Mouse (Mus musculus) induced T-regulatory cell, adult 2 months (primary cell): ENCODE data around the gene Sel1l2.

ENCODE experiments used
- DNase-seq: peaks from one replicate; pipeline ENCODE4 v3.0.0-alpha.2; 2012; ENCODE audit warnings: low read depth

Sel1l2 gene

DNA sequence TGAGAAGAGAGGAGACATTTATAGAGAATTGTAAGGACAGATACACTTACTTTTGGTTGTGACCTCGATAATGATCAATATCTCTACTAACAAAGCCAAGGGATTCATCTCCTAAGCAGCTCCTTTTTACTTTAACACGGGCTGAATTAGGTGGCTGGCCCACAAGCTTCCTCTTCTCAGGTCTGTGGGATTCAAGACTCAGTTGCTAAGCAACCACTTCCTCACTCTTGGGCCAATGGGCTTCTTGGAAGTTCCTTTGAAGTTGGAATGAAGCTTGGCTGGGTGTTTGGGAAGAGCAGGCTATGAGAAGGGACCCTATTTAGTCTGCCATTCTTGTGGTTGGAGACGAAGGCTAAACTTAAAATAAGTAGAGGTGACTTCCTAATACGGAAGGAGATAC, at the start of gene Sel1l2:
Sel1l2 (minus strand) TSS at position 182 of the 400 bp plus-strand sequence.
- DNase-seq, result no peak

DNA sequence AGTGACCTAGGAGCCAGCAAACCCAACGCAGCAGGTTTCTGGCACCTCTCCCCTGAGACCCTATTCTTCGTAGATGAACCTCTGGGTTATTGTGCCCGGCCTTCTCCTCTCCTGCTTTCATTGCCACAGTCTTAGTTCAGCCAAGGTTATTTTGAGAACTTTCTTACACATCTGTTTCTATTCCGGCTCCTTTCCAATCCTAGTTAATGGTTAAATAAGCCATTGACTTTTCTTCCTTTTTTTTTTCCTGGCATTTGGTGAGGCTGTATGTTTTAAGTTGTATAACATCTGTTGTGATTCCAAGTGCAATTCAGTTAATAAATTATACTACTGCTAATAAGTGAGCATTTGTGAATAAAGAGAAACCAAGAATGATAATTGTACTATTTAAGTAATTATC, 49.6 kb upstream of the Sel1l2 start:
- no peak for DNase-seq

DNA sequence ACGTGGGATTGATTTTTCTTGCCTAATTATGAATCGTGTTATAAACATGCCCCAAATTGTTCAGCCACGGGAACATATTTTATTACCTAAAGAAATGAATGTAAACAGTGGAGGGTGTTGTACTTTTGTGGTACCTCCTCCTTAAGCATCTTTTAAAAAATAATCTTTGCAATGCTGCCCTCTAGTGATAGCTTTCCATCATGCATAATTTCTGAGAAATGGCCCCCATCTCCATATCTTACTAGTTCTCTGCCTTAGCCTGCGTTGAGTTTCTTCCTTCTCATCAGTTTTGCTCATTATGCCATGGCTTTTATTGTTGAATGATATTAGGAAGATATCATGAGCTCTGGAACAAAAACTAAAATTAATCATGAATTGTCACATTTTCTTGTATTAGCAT, 37.8 kb upstream of the Sel1l2 start:
- peak; percentile 52 for DNase-seq

DNA sequence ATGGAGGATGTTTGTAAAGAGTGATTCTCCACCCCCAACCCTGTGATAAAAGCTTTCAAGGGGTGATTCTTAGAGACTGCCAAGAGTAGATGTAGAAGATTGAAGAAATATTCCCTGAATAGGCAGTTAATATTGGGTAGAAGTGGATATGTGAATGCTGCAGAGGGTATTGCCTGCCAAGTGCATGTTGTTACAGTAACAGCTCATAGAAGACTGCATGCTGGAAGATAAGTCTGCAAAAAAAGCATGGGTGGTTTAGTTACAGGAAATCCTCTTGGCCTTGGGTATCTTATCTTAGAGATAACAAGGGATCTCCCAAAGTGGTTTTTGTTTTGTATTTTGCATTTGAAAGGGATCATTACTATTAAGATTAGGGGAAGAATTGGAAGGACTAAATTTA, 36.3 kb upstream of the Sel1l2 start:
- DNase-seq, result no peak

DNA sequence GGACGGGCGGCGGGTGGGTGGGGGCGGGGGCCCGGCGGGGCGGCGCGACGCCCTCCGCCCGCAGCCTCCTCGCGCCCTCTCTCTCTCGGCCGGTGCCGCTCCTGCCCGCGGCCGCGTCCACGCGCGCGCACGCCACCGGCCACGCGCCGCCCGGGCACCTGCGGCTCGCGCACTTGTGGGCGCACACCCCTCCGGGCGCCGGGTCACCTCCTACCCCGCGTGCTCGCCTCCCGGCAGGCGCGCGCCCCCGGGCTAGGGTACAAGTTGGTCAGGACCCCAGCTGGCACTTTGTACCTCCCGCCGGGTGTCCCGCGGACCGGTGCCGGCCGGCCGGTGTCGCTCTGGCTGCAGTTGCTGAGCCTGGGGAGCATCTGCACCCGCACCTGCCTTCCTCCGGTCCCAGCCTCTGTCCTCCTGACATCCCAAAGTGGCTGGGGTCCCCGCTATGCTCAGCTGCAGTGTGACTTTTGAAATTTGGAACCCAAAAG, 6.3 kb upstream of the Sel1l2 start:
- DNase-seq, result peak; percentile 11

DNA sequence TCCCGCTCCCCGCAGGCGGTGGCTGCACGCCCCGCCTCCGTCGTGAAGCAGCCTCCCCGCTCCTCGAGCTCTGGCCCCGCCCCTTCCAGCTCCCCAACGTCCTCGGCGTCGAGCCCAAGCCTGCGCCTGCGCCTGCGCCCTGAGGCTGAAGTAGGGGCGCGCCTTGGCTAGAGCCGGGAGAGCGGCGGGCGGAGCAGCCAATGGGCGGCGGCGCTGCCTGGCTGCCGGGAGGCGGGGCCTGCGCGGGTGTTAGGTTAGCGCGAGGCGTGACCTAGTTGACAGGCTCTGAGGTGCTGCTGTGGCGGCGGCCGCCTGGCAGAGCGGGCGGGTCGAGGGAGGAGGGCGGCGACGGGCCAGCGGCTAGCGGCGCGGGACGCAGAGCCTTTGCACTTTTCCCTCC, 5.7 kb upstream of the Sel1l2 start, which contains the start of gene Macrod2:
Macrod2 (plus strand) TSS at position 131 of the 400 bp plus-strand sequence.
- peak; percentile 86 for DNase-seq

DNA sequence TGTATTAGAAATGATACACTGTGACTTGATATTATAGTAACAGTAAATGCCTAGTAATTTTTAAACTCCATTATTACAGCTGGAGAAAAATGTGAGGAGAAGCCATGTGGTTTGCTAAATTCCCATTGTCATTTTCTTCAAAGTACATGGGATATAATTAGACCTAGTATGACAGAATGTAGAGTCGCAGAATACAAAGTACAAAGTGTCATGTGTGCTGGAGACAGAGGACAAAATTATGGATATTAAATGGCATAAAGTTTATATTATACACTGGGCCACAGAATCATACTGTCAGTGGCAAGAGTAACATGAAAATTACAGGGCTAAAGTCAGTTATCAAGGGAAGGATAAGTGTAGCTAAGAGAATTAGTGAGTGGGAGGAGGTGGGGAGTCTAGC, 24.7 kb downstream of the Sel1l2 start:
- DNase-seq, result no peak

DNA sequence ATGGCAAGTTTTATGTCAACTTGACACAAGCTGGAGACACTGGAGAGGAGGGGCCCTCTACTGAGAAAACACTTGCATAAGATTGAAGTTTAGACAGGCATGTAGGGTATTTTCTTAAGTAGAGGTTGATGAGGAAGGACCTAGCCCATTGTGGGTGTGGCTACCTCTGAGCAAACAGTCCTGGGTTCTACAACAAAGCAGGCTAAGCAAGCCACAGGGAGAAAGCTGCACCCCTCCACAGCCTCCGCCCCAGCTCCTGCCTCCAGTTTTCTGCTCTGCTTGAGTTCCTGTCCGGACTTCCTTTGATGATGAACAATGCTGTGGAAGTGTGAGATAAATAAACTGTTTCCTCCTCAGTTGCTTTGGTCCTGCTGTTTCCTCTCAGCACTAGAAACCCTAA, 29.6 kb downstream of the Sel1l2 start:
- no peak for DNase-seq

DNA sequence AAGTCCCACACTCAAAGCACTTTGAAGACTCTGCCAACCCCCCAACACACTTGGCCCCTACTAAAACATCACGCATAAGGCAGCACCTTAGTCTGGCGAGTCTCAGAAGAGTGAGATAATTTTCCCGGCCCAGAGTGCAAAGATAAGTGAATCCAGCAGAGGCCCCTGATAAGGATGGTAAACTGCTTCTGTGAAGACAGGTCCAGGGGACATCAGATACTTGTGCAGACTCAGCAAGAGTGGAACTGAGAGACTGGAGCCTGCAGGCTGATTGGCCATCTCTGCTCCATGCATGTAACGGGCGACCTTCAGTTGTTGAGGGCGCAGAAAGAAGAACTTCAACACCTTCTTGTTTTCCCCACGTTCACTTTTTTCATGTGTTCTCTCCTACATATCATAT, 47.1 kb downstream of the Sel1l2 start:
- DNase-seq, result no peak

DNA sequence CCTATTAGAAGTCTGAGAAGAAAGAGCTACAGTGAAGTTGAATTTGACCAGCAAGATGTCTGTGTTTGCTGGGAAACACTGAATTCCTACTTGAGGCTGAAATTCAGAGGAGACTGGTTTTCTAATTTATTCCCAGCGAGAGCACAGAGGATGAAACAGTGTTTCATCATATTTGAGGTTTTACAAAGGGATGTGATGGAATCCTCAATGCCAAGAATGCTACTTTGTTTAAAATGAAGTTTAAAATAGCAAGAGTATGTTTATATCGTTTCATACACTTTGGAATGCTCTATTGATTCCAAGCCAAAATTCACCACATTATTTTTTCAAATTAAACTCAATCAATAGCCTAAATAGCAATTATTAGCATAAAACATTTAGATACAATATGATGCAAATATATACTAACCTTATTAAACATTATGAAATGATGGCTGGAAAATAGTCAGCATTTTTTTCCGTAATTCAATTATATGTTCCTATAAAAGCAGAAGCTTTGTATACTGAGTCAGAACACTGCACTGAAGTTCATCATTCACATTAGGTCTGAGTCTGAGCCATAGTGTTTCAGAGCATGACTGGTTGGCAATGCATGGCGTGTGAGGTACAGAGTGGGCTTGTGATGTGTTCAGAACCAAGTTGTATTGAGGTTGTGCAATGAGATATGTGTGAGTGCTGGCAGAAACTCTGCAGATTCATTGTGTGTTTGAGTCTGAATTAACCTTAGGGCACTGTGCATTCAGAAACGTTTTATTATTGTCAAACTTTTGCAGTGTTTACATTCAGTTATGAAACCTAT, 58.8 kb downstream of the Sel1l2 start:
- DNase-seq, result no peak

DNA sequence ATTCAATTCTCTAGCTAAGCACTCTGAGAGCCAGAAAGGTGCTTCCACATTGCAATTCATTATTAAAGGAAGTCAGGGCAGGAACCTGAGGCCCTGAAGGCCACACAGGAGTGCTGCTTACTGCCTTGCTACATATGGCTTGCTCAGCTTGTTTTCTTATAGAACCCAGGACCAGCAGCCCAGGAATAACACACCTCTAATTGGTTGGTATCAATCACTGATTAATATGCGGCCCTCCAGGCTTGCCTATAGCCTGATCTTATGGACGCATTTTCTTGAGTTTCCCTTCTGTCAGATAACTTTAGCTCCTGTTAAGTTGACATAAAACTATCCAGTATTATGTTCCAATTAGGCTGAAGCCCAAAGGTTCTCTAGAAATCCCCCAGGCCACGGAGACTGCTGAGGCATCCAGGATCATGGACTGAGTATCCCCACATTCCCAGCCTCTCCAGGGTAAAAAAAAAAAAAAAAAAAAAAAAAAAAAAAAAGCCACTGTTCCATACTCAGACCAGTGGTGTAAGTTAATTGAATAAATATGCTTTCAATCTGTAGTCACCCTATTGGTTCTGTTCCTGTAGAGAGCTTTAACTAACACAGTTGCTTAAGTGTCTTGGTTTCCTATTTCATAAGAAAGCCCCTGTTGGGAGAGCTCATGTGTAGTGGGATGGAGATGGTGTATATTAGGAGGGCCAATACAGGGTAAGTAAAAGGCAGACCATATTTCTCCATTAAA, 86.4 kb downstream of the Sel1l2 start:
- DNase-seq, result no peak

DNA sequence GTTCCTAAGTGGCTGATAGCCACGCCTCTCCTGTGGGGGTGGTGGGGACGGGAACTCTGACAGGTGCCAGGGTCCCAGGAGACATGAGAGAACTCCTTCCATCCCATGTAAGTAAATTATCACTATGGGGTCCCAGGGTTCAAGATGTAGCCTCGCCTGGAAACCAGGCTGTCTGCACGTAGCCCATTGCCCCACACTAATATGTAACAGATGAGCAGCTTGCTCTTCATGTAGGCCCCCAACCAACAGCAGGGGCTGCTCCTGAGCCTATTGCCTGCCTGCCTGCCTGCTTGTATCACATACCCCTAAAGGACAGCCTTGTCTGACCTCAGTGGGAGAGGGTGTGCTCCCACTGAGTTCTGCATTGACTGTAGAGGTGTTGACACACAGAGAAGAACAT, 92.4 kb downstream of the Sel1l2 start:
- no peak for DNase-seq

DNA sequence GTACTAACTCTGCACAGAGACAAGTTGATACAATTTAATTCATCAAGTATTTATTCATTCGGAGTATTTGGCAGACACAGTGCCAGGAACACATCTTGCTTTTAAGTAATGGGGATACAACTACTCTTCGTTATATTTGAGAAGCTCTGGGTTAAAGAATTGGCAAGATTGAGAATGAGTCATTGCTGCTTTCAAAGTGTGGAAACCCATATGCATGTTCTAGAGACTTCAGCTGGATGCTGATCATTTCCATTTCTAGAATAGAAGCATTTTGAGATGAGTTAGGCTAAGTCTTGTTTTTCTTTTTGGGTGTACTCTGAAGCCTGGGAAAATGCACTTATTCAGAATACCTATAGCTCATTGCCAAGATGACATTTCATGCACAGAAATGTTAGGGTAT, 95.7 kb downstream of the Sel1l2 start:
- no peak for DNase-seq

DNA sequence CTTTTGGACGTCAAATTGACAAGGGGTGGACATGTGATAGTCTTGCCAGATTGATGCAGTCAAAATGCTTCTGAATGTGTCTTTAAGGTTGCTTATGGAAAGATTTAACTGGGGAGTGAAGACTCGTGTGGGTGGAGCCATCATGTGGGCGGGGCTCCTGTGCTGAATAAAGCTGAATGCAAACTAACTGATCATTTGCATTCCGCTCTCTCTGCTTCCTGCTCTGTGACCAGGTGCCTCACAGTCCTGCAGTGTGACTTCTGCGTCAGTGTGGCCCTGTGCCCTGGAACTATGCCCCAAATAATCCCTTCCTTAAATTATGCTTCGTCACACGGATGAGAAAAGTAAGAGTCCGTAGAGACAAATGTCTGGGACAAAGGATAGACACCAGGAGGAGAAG, 108.7 kb downstream of the Sel1l2 start:
- DNase-seq, result no peak

DNA sequence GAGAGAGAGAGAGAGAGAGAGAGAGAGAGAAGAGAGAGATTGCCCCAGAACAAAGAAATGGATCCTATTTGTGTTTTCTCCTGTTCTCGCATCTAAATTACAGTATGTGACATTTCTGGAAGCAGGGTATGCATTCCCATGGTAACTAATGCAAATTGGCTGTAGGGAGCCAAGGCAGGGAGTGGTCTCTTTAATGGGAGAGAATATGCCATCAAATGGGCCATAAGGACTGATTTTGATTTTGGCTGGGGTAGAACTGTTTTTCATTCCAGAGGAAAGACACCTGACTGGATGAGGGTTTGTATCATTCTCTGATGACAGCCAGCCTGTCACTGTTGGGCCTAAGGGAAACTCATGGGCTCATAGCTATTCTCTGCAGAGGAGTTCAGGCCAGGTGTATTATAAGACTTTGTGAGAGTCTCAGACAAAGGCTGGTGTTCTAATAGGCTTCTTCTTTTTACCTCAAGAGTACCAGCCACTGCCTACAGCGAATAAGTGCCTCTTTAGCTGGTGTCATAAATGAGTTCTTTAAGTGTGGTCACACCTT, 133.8 kb downstream of the Sel1l2 start:
- DNase-seq, result no peak

DNA sequence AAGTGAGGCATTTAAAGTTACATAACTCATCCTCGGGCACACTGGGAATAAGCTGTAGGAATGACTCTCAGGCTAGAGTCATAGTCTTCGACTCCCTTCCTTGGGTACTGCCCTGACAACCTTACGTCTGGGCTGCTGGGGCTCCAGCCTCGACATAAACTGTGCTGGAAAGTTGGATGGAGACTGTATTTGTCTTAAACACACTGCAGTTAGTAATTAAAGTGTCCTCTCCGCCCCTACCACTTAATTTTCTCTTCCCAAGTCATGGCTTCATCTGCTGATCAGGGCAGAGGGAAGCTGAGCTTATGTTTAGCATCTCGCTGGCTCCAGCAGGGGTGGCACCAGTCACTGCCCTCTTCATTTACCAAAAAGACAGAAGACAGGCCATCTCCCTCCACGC, 135.2 kb downstream of the Sel1l2 start:
- no peak for DNase-seq

DNA sequence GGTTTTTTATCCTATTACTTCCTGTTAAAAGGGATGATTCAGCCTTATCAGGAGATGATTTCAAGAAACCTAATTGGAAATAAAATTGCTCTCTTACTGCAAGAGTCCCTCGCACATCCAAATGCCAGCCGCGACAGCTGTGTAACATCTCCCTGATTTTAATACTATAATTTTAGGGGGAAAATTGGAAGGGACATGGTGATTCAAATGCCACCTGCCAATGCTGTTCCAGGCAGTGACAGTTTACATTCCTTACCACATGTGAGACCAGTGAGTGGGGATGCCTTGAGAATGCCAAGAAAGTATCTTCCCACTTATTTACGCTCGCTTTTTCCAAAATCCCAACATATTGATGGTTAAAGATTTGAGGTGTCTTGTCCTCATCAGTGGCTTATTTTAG, 146.4 kb downstream of the Sel1l2 start:
- no peak for DNase-seq

DNA sequence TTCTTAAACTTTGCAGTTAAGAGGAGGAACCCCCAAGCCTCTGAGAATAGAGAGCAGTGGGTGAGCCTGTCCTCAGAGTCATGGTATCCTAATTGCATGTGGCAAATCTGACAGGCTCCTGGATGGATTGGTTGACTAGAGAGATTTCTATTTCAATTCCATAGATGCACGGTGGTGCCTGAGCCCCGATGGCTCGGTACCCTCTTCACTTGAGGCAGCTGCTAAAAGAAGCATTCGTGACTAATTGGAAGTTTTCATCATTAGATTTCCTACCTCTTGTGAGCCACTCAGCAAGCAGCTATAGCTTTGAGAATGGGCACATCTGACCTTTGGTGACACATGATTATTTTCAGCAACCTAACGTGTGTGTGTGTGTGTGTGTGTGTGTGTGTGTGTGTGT, 147.1 kb downstream of the Sel1l2 start:
- no peak for DNase-seq

DNA sequence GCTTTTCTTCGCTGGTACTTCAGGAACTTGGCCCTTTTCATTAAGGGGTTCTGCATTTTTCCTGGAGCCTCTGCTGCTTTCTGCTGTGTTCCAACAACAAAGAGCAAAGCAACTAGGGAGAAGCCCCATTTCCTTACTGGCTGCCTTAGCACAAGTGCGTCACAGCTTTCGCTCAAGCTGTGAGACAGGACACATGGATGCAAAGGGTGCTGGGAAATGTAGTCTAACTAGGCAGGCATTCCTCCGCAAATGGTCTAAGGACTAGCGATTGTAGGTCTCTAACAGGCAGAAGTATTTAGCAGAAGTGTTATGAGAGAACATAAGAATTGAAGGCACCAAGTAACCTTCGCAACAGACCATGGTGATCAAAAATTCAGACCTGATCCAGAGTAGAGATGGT, 152.3 kb downstream of the Sel1l2 start:
- no peak for DNase-seq

DNA sequence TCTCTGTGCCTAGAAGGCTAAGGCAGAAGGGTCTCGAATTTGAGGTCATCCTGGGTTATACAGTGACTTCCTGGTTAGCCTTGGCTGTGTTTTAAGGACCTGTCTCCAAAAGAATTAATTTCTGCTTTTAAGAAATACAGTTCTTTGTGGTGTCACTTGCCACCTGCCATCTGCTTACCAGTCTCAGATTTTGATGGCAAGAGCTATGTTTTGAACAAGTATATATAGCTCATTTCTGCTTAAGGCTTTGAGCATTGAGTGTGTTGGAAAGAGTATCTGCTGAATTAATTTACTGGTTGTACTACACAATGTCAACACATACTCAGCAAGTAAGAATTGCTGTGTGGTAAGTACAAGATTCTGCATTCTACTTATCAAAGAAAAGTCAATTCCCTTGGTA, 159.2 kb downstream of the Sel1l2 start:
- no peak for DNase-seq

DNA sequence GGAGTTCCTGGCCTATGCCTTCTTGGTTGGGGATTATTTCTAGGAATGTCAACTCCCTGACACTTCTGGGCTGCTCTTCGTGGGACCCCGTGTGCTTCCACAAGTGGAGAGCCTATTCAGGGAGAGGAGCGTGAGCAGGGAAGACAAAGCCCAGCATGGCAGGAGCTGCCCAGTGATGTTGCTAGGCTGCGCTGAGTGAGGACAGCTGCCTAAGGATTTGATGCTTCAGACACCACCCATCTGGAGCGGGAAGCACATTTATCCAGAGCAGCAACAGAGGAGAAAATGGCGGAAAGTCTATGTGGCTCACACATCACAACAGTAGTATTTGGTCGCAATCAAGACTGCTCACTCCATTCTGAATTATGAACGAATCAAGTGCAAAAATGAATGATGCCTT, 169.2 kb downstream of the Sel1l2 start:
- DNase-seq, result no peak

DNA sequence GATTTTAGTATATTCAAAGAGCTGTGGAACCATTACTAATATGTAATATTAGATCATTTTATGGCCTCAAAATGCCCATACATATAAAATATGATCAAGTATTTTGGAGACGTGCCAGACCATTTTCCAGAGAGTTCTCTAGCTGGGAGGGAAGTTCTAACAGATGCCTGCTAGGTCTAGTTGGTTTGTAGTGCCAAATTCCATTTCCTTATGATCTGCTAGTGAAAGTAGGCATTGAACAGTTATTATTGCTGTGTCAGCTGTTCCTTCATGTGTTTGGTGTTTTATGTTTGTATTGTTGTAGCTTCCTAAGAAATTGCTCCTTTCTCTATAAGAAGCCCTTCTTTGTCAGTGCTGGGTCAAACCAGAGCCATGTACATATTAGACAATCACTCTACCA, 173.5 kb downstream of the Sel1l2 start:
- no peak for DNase-seq

DNA sequence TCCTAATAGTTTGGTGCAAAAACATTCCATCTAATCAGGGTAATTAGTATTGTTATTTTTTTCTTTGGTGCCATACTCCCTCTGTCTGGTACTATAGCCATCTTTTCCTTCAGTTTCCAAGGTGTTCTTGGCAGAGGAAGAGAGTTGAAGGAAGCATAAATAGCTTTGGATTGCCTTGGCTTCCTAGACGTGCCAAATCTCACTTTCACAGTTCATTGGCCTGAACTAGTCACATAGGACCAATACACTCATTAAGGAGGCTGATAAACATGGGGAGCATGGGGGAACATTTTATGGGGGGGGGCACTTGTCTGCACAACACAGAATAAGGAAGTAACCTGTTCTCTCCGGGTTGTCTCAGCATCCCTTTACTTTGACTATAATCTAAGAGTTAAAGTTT, 174.1 kb downstream of the Sel1l2 start:
- no peak for DNase-seq
